Mouse (Mus musculus): ENCODE results near the gene Hjurp. TPM values are rescaled to one million over a fixed set of nuclear protein-coding genes. Genes with fewer than 3 reads are reported as not detected.

Hjurp gene
- polyA plus RNA-seq, 1 experiment from 2014 or later, result 66.4 TPM

GRCm38 (mm10) chr1:88213061-88213460 is 64.4 kb downstream of the Hjurp start:
- Histone ChIP-seq H3K4me1 (ENCODE audit: control insufficient read depth, insufficient read depth, low read depth, low read length) (no peaks in the 10 kb centered on the region), H3K27ac (ENCODE audit: low read depth, low read length) (no peak overlapping the region), H3K9ac (ENCODE audit: low read depth, low read length) (no peak overlapping the region), H3K27me3 (replicated peaks; ENCODE audit: control insufficient read depth, insufficient read depth, low read length) (no peaks in the 10 kb centered on the region), H3K9me3 (ENCODE audit: control insufficient read depth, low read length) (peaks cover 64% of the 10 kb centered on the region), H3K4me2 (ENCODE audit: low read length) (no peak overlapping the region), H3K36me3 (ENCODE audit: control insufficient read depth, insufficient read depth, low read length) (no peaks in the 10 kb centered on the region), H3K4me3 (ENCODE audit: low read length) (no peak overlapping the region)
- 77% methylated on average over 1 of the region's 1 CpGs for WGBS
- ATAC-seq, result no peak

Other genes with a start within 250 kb of the Hjurp start
- gene Ugt1a10, start 222.2 kb downstream of the Hjurp start, polyA plus RNA-seq (2015; fragmentation: Nextera tagmentation; extraction: Ambion mirVana), result not detected in 2 replicates
- gene Ugt1a9, start 206.8 kb downstream of the Hjurp start, polyA plus RNA-seq (2015; fragmentation: Nextera tagmentation; extraction: Ambion mirVana), result not detected in 2 replicates
- gene Ugt1a8, start 189.8 kb downstream of the Hjurp start, polyA plus RNA-seq (2015; fragmentation: Nextera tagmentation; extraction: Ambion mirVana), result not detected in 2 replicates
- 1.7 and 1.9 TPM in 2 replicates for gene Ugt1a7c, start 182.6 kb downstream of the Hjurp start, polyA plus RNA-seq (2015; fragmentation: Nextera tagmentation; extraction: Ambion mirVana)
- 3.4 and 4.0 TPM in 2 replicates for gene Ugt1a6b, start 174.4 kb downstream of the Hjurp start, polyA plus RNA-seq (2015; fragmentation: Nextera tagmentation; extraction: Ambion mirVana)
- gene Ugt1a6a, start 142.8 kb downstream of the Hjurp start, polyA plus RNA-seq (2015; fragmentation: Nextera tagmentation; extraction: Ambion mirVana), result 3.6 and 5.6 TPM in 2 replicates
- gene Ugt1a5, start 111.6 kb downstream of the Hjurp start, polyA plus RNA-seq (2015; fragmentation: Nextera tagmentation; extraction: Ambion mirVana), result not detected in 2 replicates
- 0.07 TPM in 1 of 2 replicates, not detected in the other for gene Ugt1a2, start 77.0 kb downstream of the Hjurp start, polyA plus RNA-seq (2015; fragmentation: Nextera tagmentation; extraction: Ambion mirVana)
- gene Dnajb3, start 71.9 kb downstream of the Hjurp start, polyA plus RNA-seq (2015; fragmentation: Nextera tagmentation; extraction: Ambion mirVana), result 11.6 and 12.1 TPM in 2 replicates
- not detected in 2 replicates for gene Ugt1a1, start 65.7 kb downstream of the Hjurp start, polyA plus RNA-seq (2015; fragmentation: Nextera tagmentation; extraction: Ambion mirVana)
- gene Mroh2a, start 50.6 kb downstream of the Hjurp start, polyA plus RNA-seq (2015; fragmentation: Nextera tagmentation; extraction: Ambion mirVana), result 0.45 and 0.54 TPM in 2 replicates
- gene Trpm8, start within 50 bp of the Hjurp start, polyA plus RNA-seq (2015; fragmentation: Nextera tagmentation; extraction: Ambion mirVana), result 0.10 and 0.14 TPM in 2 replicates
- gene Spp2, start 129.3 kb upstream of the Hjurp start, polyA plus RNA-seq (2015; fragmentation: Nextera tagmentation; extraction: Ambion mirVana), result 0.28 TPM in 1 of 2 replicates, not detected in the other
- gene Glrp1, start 232.4 kb upstream of the Hjurp start, polyA plus RNA-seq (2015; fragmentation: Nextera tagmentation; extraction: Ambion mirVana), result not detected in 2 replicates